Mouse (Mus musculus) lung, postnatal 0 days (tissue): ENCODE data around the gene Ptch1. TPM values are rescaled to one million over a fixed set of nuclear protein-coding genes. Genes with fewer than 3 reads are reported as not detected.

Experiments
- ATAC-seq: fragments of 200-750 bp; cut with Nextera tagmentation; 2 replicates; pipeline ENCODE4 v1.8.0; 2017; ENCODE audit warnings: moderate library complexity
- DNase-seq: peaks from one replicate; pipeline ENCODE4 v3.0.0-alpha.2; 2016; ENCODE audit warnings: low spot score
- H3K27ac ChIP-seq: fragments of 300-500 bp; sonication (generic); 2 replicates; pipeline ENCODE4 v1.5.1; 2014; ENCODE audit warnings: antibody characterized with exemption, mild to moderate bottlenecking, low read length, mixed read lengths
- H3K27me3 ChIP-seq: fragments of 300-500 bp; sonication (generic); replicated peaks from 2 replicates; pipeline ENCODE4 v1.6.1; 2014; ENCODE audit warnings: low read length, mixed read lengths; ENCODE audit not compliant: insufficient read depth
- H3K36me3 ChIP-seq: fragments of 300-500 bp; sonication (generic); 2 replicates; pipeline ENCODE4 v1.6.1; 2014; ENCODE audit warnings: low read length, mixed read lengths; ENCODE audit not compliant: insufficient read depth
- H3K4me1 ChIP-seq: fragments of 300-500 bp; sonication (generic); 2 replicates; pipeline ENCODE4 v1.6.1; 2014; ENCODE audit warnings: antibody characterized with exemption, low read depth, low read length, mixed read lengths; ENCODE audit not compliant: insufficient read depth
- H3K4me2 ChIP-seq: fragments of 300-500 bp; sonication (generic); replicated peaks from 2 replicates; pipeline ENCODE4 v1.6.1; 2014; ENCODE audit warnings: low read depth, mild to moderate bottlenecking, low read length, moderate library complexity, mixed read lengths
- H3K4me3 ChIP-seq: fragments of 300-500 bp; sonication (generic); 2 replicates; pipeline ENCODE4 v1.5.1; 2014; ENCODE audit warnings: low read depth, low read length
- H3K9ac ChIP-seq: fragments of 300-500 bp; sonication (generic); replicated peaks from 2 replicates; pipeline ENCODE4 v1.6.1; 2014; ENCODE audit warnings: low read depth, mild to moderate bottlenecking
- H3K9me3 ChIP-seq: fragments of 300-500 bp; sonication (generic); 2 replicates; pipeline ENCODE4 v1.6.1; 2016; ENCODE audit warnings: low read length, mixed read lengths
- CTCF ChIP-seq: IDR thresholded peaks from 2 replicates; pipeline ENCODE4 v1.5.1; 2016; ENCODE audit warnings: antibody characterized with exemption, mild to moderate bottlenecking
- EP300 ChIP-seq: IDR thresholded peaks from 2 replicates; pipeline ENCODE4 v1.6.1; 2016; ENCODE audit warnings: antibody characterized with exemption, mild to moderate bottlenecking, control low read depth
- WGBS: fragments of 180-500 bp; shearing (Covaris S2); extraction: QIAGEN DNeasy Blood & Tissue Kit; methylation state at CpG from one replicate; pipeline ENCODE4 v1.1.7; 2014; 5-methylcytosine and 5-hydroxymethylcytosine counted together
- polyA plus RNA-seq: library from polyadenylated mRNA; unstranded; fragments of >200 nt; fragmentation: Nextera tagmentation; extraction: Ambion mirVana; gene quantifications from 2 replicates; pipeline ENCODE4 v1.2.1, GENCODE M21; 2015

The Ptch1 gene
- 15.2 and 21.3 TPM in 2 replicates for polyA plus RNA-seq

GRCm38 (mm10) chr13:63573256-63573835, at the start of gene Ptch1:
Gene Ptch1, minus strand, starts transcription at chr13:63573598.
- TF ChIP-seq CTCF (peak; percentile 31), EP300 (no peak)
- Histone ChIP-seq H3K9ac (peak within 1 kb of the TSS; percentile 59), H3K4me1 (no peaks in the 10 kb centered on the region), H3K36me3 (no peaks in the 10 kb centered on the region), H3K27me3 (no peaks in the 10 kb centered on the region), H3K4me3 (peak within 1 kb of the TSS; percentile 63), H3K9me3 (no peaks in the 10 kb centered on the region), H3K27ac (peak within 1 kb of the TSS; percentile 61), H3K4me2 (peak within 1 kb of the TSS; percentile 99)
- DNase-seq (peak; percentile 55), ATAC-seq (peak; percentile 48)
- WGBS = 4% methylated on average over 40 of the region's 44 CpGs

DNA sequence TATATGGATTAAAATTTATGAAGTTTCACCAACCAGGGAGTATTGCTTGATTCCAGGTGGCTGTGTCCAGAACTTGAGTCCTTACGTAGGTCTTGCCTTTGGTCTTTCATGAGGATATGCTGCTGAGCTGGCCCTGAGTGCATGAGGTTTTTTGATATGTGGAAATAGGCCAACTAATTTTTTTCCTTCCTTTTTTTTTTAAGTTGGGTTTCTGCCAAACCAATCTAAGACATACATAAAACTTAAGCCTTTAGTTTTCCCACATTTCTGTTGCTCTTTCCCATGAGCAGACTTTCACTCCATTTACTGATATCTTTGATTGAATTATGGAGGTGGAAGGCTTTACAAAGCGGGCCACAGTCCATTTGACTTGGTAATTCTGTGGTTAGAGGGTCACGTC, 47.9 kb upstream of the Ptch1 start:
- TF ChIP-seq CTCF (no peak), EP300 (no peak)
- H3K9ac ChIP-seq = no peak overlapping the region
- no peak for ATAC-seq
- no peak overlapping the region for H3K4me3 ChIP-seq
- H3K4me2 ChIP-seq = no peak overlapping the region
- no peak overlapping the region for H3K27ac ChIP-seq
- H3K27me3 ChIP-seq = no peaks in the 10 kb centered on the region
- no peaks in the 10 kb centered on the region for H3K9me3 ChIP-seq
- H3K4me1 ChIP-seq = no peaks in the 10 kb centered on the region
- no peaks in the 10 kb centered on the region for H3K36me3 ChIP-seq
- WGBS = 59% methylated on average over 3 of the region's 3 CpGs
- no peak for DNase-seq

DNA sequence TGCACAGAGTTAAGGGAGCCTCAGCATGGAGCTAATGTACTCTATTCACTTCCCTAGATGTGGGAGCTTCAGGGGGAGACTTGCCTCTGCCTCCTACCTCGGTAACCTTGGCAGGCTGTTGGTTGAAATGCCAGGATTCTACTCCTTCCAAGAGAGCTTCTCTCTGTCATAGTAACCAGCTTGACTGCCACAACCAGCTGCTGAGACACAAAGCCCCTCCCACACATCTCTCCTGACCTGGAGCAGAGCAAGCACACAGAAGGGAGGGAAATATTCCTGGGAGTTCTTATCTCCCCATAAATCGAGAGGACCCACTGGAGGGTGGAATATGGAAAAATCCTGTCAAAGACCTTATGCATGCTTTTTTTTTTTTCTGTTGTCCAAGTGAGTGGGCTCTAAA, 39.8 kb upstream of the Ptch1 start:
- TF ChIP-seq CTCF (no peak), EP300 (no peak)
- H3K27me3 ChIP-seq = no peaks in the 10 kb centered on the region
- DNase-seq (no peak), ATAC-seq (no peak)
- no peak overlapping the region for H3K27ac ChIP-seq
- H3K9me3 ChIP-seq = no peaks in the 10 kb centered on the region
- H3K9ac ChIP-seq = no peak overlapping the region
- 0 out of 2 replicates have a peak, but pooled peaks cover 2% of the 10 kb centered on the region for H3K4me1 ChIP-seq
- H3K36me3 ChIP-seq = no peaks in the 10 kb centered on the region
- no peak overlapping the region for H3K4me2 ChIP-seq
- WGBS = 34% methylated on average over 2 of the region's 2 CpGs
- no peak overlapping the region for H3K4me3 ChIP-seq

DNA sequence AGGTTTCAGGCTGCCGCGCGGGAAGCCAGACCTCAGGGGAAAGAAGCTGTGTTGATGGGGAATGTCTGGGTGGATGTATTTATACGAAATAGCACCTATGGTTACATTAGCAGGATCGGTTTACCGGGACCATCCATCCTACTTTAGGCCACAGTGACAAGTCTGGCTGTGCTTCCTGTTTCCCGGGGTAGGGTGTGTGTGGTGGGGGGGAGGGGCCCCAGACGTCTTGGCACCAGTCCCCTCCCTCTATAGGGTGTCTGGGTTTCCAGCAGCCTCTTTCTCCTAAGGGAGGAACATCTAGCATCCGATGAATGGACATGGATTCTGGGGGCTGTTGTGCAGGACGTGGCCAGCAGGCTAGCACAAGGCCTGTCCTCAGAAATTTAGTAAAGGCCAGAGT, 36.3 kb upstream of the Ptch1 start:
- Histone ChIP-seq H3K4me2 (no peak overlapping the region), H3K27ac (no peak overlapping the region), H3K27me3 (no peaks in the 10 kb centered on the region), H3K36me3 (no peaks in the 10 kb centered on the region), H3K4me3 (no peak overlapping the region), H3K4me1 (0 out of 2 replicates have a peak, but pooled peaks cover 2% of the 10 kb centered on the region), H3K9me3 (no peaks in the 10 kb centered on the region), H3K9ac (no peak overlapping the region)
- no peak for TF ChIP-seq EP300
- no peak for TF ChIP-seq CTCF
- DNase-seq (peak; percentile 25), ATAC-seq (peak; percentile 54)
- WGBS = 20% methylated on average over 10 of the region's 10 CpGs

DNA sequence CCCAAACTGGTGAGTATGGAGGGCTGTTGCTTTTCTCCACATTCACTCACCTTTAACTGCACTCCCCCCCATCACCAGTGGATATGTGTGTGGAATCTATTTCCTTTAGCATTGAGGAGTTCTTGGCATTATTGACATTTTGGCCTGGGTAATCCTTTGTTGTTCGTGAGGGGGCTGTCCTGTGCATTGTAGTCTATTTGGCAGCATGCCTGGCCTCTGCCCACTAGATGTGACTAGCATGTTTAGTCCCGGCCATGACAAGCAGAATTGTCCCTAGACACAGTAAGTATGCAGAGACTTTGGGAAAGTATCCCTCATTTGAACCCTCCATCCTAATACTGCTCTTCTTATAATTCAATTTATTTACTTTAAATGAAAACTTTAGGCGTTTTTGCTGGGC, 24.2 kb upstream of the Ptch1 start:
- WGBS = 43% methylated on average over 3 of the region's 3 CpGs
- Histone ChIP-seq H3K9ac (no peak overlapping the region), H3K36me3 (no peaks in the 10 kb centered on the region), H3K9me3 (no peaks in the 10 kb centered on the region), H3K4me2 (no peak overlapping the region), H3K4me3 (no peak overlapping the region), H3K27ac (no peak overlapping the region), H3K27me3 (no peaks in the 10 kb centered on the region), H3K4me1 (peaks cover 4% of the 10 kb centered on the region; the same call in 1 of the 2 replicates)
- DNase-seq (peak; percentile 43), ATAC-seq (peak; percentile 73)
- TF ChIP-seq EP300 (no peak), CTCF (no peak)

GRCm38 (mm10) chr13:63595869-63596268, 22.5 kb upstream of the Ptch1 start:
- Histone ChIP-seq H3K27ac (no peak overlapping the region), H3K9me3 (no peaks in the 10 kb centered on the region), H3K27me3 (no peaks in the 10 kb centered on the region), H3K4me3 (no peak overlapping the region), H3K4me1 (peaks cover 4% of the 10 kb centered on the region; the same call in 1 of the 2 replicates), H3K36me3 (no peaks in the 10 kb centered on the region), H3K4me2 (no peak overlapping the region), H3K9ac (no peak overlapping the region)
- peak; percentile 9 for DNase-seq
- 47% methylated on average over 7 of the region's 7 CpGs for WGBS
- TF ChIP-seq EP300 (no peak), CTCF (no peak)
- 0 out of 2 replicates have a peak, but pooled peaks have one; percentile 54 for ATAC-seq
